ENCODE assay signal across 19 mouse cellular contexts in the genomic region with DNA sequence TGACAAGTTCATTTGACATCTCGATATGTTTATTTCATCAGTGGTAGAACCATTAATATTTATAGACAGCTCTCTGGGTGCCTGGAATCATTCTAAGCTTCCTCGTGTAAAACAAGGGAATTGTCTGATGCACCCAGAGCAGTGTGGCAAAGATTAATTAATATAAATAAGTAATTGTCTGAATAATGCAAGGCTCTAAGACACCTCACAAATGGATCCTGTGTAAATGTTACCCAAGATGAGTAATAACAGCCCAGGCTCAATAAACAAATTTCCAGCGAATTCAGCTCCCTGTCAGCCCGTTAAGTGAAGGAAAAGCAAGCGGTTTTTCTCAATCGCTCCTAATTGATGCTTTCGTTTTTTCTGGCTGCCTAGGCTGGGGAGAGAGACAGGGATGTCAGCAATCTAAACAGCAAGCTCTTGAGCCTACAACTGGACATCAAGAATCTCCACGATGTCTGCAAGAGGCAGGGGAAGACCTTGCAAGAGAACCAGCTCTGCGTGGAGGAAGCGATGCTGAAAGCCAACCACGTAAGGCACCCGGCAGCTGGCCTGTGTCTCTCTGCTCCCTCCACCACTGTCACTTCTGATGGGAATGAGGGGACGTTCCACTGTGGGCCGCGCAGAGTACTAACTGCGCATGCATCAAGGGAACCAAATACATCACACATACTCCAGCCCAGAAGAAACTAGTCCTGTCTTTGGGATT. TPM values are rescaled to one million over a fixed set of nuclear protein-coding genes. Genes with fewer than 3 reads are reported as not detected.
DNase-seq lines count a peak whose midpoint lies in the region; ATAC-seq and TF ChIP-seq lines count a peak whose summit lies in the region.
"Had no signal": no experiment of that assay in that cellular context is flagged by ENCODE, and none has a peak within 500 bp of the region (broad histone marks: within the 10 kb centered on the region; RNA-seq: fewer than 3 reads in every experiment).

No protein-coding gene starts in this region.

- no peak for ATAC-seq in forebrain, embryonic 16.5 days
- ATAC-seq in forebrain, postnatal 0 days: no peak
- ATAC-seq in lung, embryonic 14.5 days (ENCODE audit: insufficient read depth): peak; percentile 97
- ATAC-seq: activated CD4-positive, CD25-positive, alpha-beta regulatory T cell, adult 4 months; liver, postnatal 0 days had no signal

- no peak overlapping the region for H3K4me3 ChIP-seq in forebrain, embryonic 16.5 days (replicated peaks; ENCODE audit: low read length)
- no peak overlapping the region for H3K4me3 ChIP-seq in forebrain, postnatal 0 days (ENCODE audit: low read depth, low read length)
- H3K4me3 ChIP-seq in lung, embryonic 14.5 days (ENCODE audit: low read depth, low read length): no peak overlapping the region
- peak overlapping the region; percentile 13; the same call in 1 of the 2 replicates for H3K4me3 ChIP-seq in olfactory bulb, adult 2 months (ENCODE audit: insufficient read depth, low read depth, low read length)
- H3K4me3 ChIP-seq in embryonic facial prominence, embryonic 10.5 days: no peak overlapping the region
- H3K4me3 ChIP-seq: heart, embryonic 15.5 days; hindbrain, embryonic 10.5 days; midbrain, embryonic 12.5 days had no signal

- H3K9me3 ChIP-seq in forebrain, embryonic 16.5 days (ENCODE audit: control insufficient read depth, low read length): no peaks in the 10 kb centered on the region
- no peaks in the 10 kb centered on the region for H3K9me3 ChIP-seq in forebrain, postnatal 0 days (ENCODE audit: low read length)
- no peaks in the 10 kb centered on the region for H3K9me3 ChIP-seq in lung, embryonic 14.5 days (ENCODE audit: low read depth, low read length)
- H3K9me3 ChIP-seq in embryonic facial prominence, embryonic 10.5 days: no peaks in the 10 kb centered on the region
- H3K9me3 ChIP-seq: heart, embryonic 15.5 days; hindbrain, embryonic 10.5 days; midbrain, embryonic 12.5 days had no signal

- no peak for DNase-seq in forebrain, postnatal 0 days
- peak; percentile 16 for DNase-seq in brain, adult 2 months (ENCODE audit: low read depth, low spot score)
- peak; percentile 89 for DNase-seq in lung, embryonic 14.5 days
- no peak for DNase-seq in embryonic facial prominence, embryonic 10.5 days (ENCODE audit: low spot score)
- no peak for DNase-seq in gastrocnemius, postnatal 14 days
- no peak for DNase-seq in urinary bladder, postnatal 25 days (ENCODE audit: low spot score)
- DNase-seq: adrenal gland, postnatal 36 days; cerebellum, postnatal 10 days; heart, adult 18-20 months; kidney, adult 9 months; liver, postnatal 0 days; right cerebral cortex, postnatal 14 days; thymus, adult 18-20 months had no signal

- intact Hi-C loops in gastrocnemius, postnatal 14 days (cut with DNase I; ENCODE audit: low total_unique reads): no loop called here

- 65% methylated on average over 16 of the region's 16 CpGs for WGBS in forebrain, embryonic 16.5 days
- 71% methylated on average over 16 of the region's 16 CpGs for WGBS in forebrain, postnatal 0 days
- 39% methylated on average over 16 of the region's 16 CpGs for WGBS in lung, embryonic 14.5 days
- 39% methylated on average over 16 of the region's 16 CpGs for WGBS in olfactory bulb, adult 2 months
- 87% methylated on average over 16 of the region's 16 CpGs for WGBS in embryonic facial prominence, embryonic 10.5 days

- H3K9ac ChIP-seq in forebrain, embryonic 16.5 days (replicated peaks; ENCODE audit: low read depth, low read length): no peak overlapping the region
- no peak overlapping the region for H3K9ac ChIP-seq in forebrain, postnatal 0 days
- no peak overlapping the region for H3K9ac ChIP-seq in lung, embryonic 14.5 days
- H3K9ac ChIP-seq: heart, embryonic 15.5 days; liver, postnatal 0 days; midbrain, embryonic 12.5 days had no signal

- no peak overlapping the region for H3K4me2 ChIP-seq in forebrain, embryonic 16.5 days (ENCODE audit: low read length)
- H3K4me2 ChIP-seq in forebrain, postnatal 0 days (ENCODE audit: low read depth): no peak overlapping the region
- peak overlapping the region; percentile 21 for H3K4me2 ChIP-seq in lung, embryonic 14.5 days
- H3K4me2 ChIP-seq: heart, embryonic 15.5 days; midbrain, embryonic 12.5 days had no signal

- H3K4me1 ChIP-seq in forebrain, embryonic 16.5 days (replicated peaks; ENCODE audit: control insufficient read depth, insufficient read depth, low read length): peaks cover 3% of the 10 kb centered on the region; the same call in 1 of the 2 replicates
- no peaks in the 10 kb centered on the region for H3K4me1 ChIP-seq in forebrain, postnatal 0 days (ENCODE audit: insufficient read depth)
- H3K4me1 ChIP-seq in lung, embryonic 14.5 days (ENCODE audit: insufficient read depth): no peaks in the 10 kb centered on the region
- peaks cover 14% of the 10 kb centered on the region for H3K4me1 ChIP-seq in olfactory bulb, adult 2 months (ENCODE audit: control insufficient read depth, insufficient read depth, low read length)
- H3K4me1 ChIP-seq in embryonic facial prominence, embryonic 10.5 days: peaks cover 7% of the 10 kb centered on the region; the same call in 1 of the 2 replicates
- H3K4me1 ChIP-seq: heart, embryonic 15.5 days; hindbrain, embryonic 10.5 days; midbrain, embryonic 12.5 days had no signal

- no peaks in the 10 kb centered on the region for H3K36me3 ChIP-seq in forebrain, embryonic 16.5 days (ENCODE audit: control insufficient read depth, insufficient read depth)
- H3K36me3 ChIP-seq in forebrain, postnatal 0 days (ENCODE audit: insufficient read depth): no peaks in the 10 kb centered on the region
- no peaks in the 10 kb centered on the region for H3K36me3 ChIP-seq in lung, embryonic 14.5 days (ENCODE audit: insufficient read depth)
- H3K36me3 ChIP-seq in embryonic facial prominence, embryonic 10.5 days (replicated peaks): no peaks in the 10 kb centered on the region
- H3K36me3 ChIP-seq: heart, embryonic 15.5 days; hindbrain, embryonic 10.5 days; midbrain, embryonic 12.5 days had no signal

- H3K27ac ChIP-seq in forebrain, embryonic 16.5 days (ENCODE audit: low read length): 0 out of 2 replicates have a peak overlapping the region, but pooled peaks have one; percentile 23
- no peak overlapping the region for H3K27ac ChIP-seq in forebrain, postnatal 0 days (ENCODE audit: low read depth, low read length)
- H3K27ac ChIP-seq in lung, embryonic 14.5 days (ENCODE audit: low read depth): peak overlapping the region; percentile 42
- no peak overlapping the region for H3K27ac ChIP-seq in olfactory bulb, adult 2 months (ENCODE audit: insufficient read depth, low read depth, low read length)
- no peak overlapping the region for H3K27ac ChIP-seq in embryonic facial prominence, embryonic 10.5 days (replicated peaks)
- H3K27ac ChIP-seq: heart, embryonic 15.5 days; hindbrain, embryonic 10.5 days; midbrain, embryonic 12.5 days had no signal

- no peak for TF ChIP-seq POLR2A in olfactory bulb, adult 2 months (IDR thresholded peaks at IDR 0.05; ENCODE audit: insufficient read depth, low read depth, low read length)

- no peaks in the 10 kb centered on the region for H3K27me3 ChIP-seq in forebrain, embryonic 16.5 days (replicated peaks; ENCODE audit: control insufficient read depth, insufficient read depth, low read length)
- no peaks in the 10 kb centered on the region for H3K27me3 ChIP-seq in forebrain, postnatal 0 days (ENCODE audit: insufficient read depth, low read length)
- H3K27me3 ChIP-seq in lung, embryonic 14.5 days (ENCODE audit: insufficient read depth, low read length): no peaks in the 10 kb centered on the region
- H3K27me3 ChIP-seq in embryonic facial prominence, embryonic 10.5 days (replicated peaks; ENCODE audit: low read depth, poor library complexity, severe bottlenecking): no peaks in the 10 kb centered on the region
- H3K27me3 ChIP-seq: heart, embryonic 15.5 days; midbrain, embryonic 12.5 days had no signal

- no peak for TF ChIP-seq CTCF in forebrain, postnatal 0 days (IDR thresholded peaks at IDR 0.05; ENCODE audit: low read depth)
- no peak for TF ChIP-seq CTCF in lung, embryonic 14.5 days (IDR thresholded peaks at IDR 0.05; ENCODE audit: low read depth)
- TF ChIP-seq CTCF in olfactory bulb, adult 2 months (IDR thresholded peaks at IDR 0.05; ENCODE audit: insufficient read depth, low read depth, low read length): no peak

RNA-seq across cellular contexts. Expression of gene Pmfbp1, which starts 5.3 kb away (rescaled TPM):
- polyA plus RNA-seq in forebrain, embryonic 16.5 days (2015; fragmentation: Nextera tagmentation; extraction: Ambion mirVana): 0.06 and 0.18 TPM in 2 replicates
- 0.38 and 2.2 TPM in 2 replicates for total RNA-seq in forebrain, postnatal 0 days (2014; rRNA removed)
- 0.08 and 0.25 TPM in 2 replicates for polyA plus RNA-seq in forebrain, postnatal 0 days (2015; fragmentation: Nextera tagmentation; extraction: Ambion mirVana)
- polyA plus RNA-seq in lung, embryonic 14.5 days (2014; fragmentation: Nextera tagmentation; extraction: Ambion mirVana): 0.07 and 0.08 TPM in 2 replicates
- polyA plus RNA-seq in olfactory bulb, adult 2 months (2012; ENCODE audit: insufficient read depth, insufficient read length, low replicate concordance, missing spikeins): not detected in 2 replicates
- polyA plus RNA-seq in embryonic facial prominence, embryonic 10.5 days (2016; fragmentation: Nextera tagmentation; extraction: Ambion mirVana): 0.16 and 0.19 TPM in 2 replicates
- total RNA-seq in gastrocnemius, postnatal 14 days (2021): under 1 TPM in 1 of 2 experiments, not detected in 1; 0.06 TPM
- total RNA-seq: adrenal gland, postnatal 36 days; heart, adult 18-20 months had no signal
- polyA plus RNA-seq: activated CD4-positive, CD25-positive, alpha-beta regulatory T cell, adult 4 months; liver, postnatal 0 days had no signal

Comparison
In these comparisons a context has a peak if more than half of its experiments do, and no peak if none do; other contexts are left out.
1. H3K27ac ChIP-seq: peak in forebrain, embryonic 16.5 days (single experiment) and lung, embryonic 14.5 days (single experiment); none in forebrain, postnatal 0 days (single experiment), olfactory bulb, adult 2 months (single experiment) and embryonic facial prominence, embryonic 10.5 days (single experiment).
2. DNase-seq: peak in brain, adult 2 months (single experiment) and lung, embryonic 14.5 days (single experiment); none in forebrain, postnatal 0 days (single experiment), embryonic facial prominence, embryonic 10.5 days (single experiment), gastrocnemius, postnatal 14 days (single experiment) and urinary bladder, postnatal 25 days (single experiment).